In genomic region chr4:139085337-139085736, GRCm38 (mm10) we compare ENCODE assay signal across 11 mouse cellular contexts. TPM values are rescaled to one million over a fixed set of nuclear protein-coding genes. Genes with fewer than 3 reads are reported as not detected.
DNase-seq lines count a peak whose midpoint lies in the region; ATAC-seq lines count a peak whose summit lies in the region.
"Had no signal": no experiment of that assay in that cellular context is flagged by ENCODE, and none has a peak within 500 bp of the region (broad histone marks: within the 10 kb centered on the region; RNA-seq: fewer than 3 reads in every experiment).

No protein-coding gene starts in this region.

- intact Hi-C loops in heart, postnatal 14 days (cut with DNase I), result loop anchor here (2.0 to 5.0 kb wide), 2 partner anchors 97 to 249 kb away; no protein-coding TSS in a partner anchor

- 74% methylated on average over 11 of the region's 11 CpGs for WGBS in limb, embryonic 13.5 days
- 69% methylated on average over 11 of the region's 11 CpGs for WGBS in limb, embryonic 10.5 days

- no peak overlapping the region for H3K4me3 ChIP-seq in limb, embryonic 13.5 days
- H3K4me3 ChIP-seq in limb, embryonic 10.5 days, result no peak overlapping the region

- H3K27ac ChIP-seq in limb, embryonic 13.5 days, result no peak overlapping the region
- H3K27ac ChIP-seq in limb, embryonic 10.5 days, result no peak overlapping the region

- H3K4me1 ChIP-seq in limb, embryonic 13.5 days, result peaks cover 48% of the 10 kb centered on the region
- H3K4me1 ChIP-seq in limb, embryonic 10.5 days, result peaks cover 16% of the 10 kb centered on the region

- H3K4me2 ChIP-seq in limb, embryonic 13.5 days (replicated peaks), result no peak overlapping the region

- H3K9me3 ChIP-seq in limb, embryonic 13.5 days, result no peaks in the 10 kb centered on the region
- no peaks in the 10 kb centered on the region for H3K9me3 ChIP-seq in limb, embryonic 10.5 days (replicated peaks)
- H3K9me3 ChIP-seq: G1E had no signal

- 0 out of 2 replicates have a peak overlapping the region, but pooled peaks have one; percentile 2 for H3K9ac ChIP-seq in limb, embryonic 13.5 days

- peaks cover 11% of the 10 kb centered on the region; the same call in 1 of the 2 replicates for H3K27me3 ChIP-seq in limb, embryonic 13.5 days
- H3K27me3 ChIP-seq in limb, embryonic 10.5 days (ENCODE audit: low read depth, poor library complexity, severe bottlenecking), result peaks cover 59% of the 10 kb centered on the region
- H3K27me3 ChIP-seq: CH12.LX, Patski had no signal

- DNase-seq in heart, adult 11 months, result peak; percentile 94
- DNase-seq in heart, postnatal 14 days, result no peak
- DNase-seq in limb, embryonic 10.5 days (ENCODE audit: low spot score), result no peak

- no peak for ATAC-seq in limb, embryonic 13.5 days (ENCODE audit: low FRiP score, low read depth)
- ATAC-seq: Patski had no signal

- peaks cover 35% of the 10 kb centered on the region for H3K36me3 ChIP-seq in limb, embryonic 13.5 days
- no peaks in the 10 kb centered on the region for H3K36me3 ChIP-seq in limb, embryonic 10.5 days
- H3K36me3 ChIP-seq: G1E had no signal

RNA-seq across cellular contexts. Expression of gene Nbl1, which starts 7.5 kb away (rescaled TPM):
- total RNA-seq in heart, postnatal 14 days (2021), result 10 to 100 TPM; 32.1 to 32.2 TPM
- 140 and 143 TPM in 2 replicates for polyA plus RNA-seq in limb, embryonic 13.5 days (2015; fragmentation: Nextera tagmentation; extraction: Ambion mirVana)
- polyA plus RNA-seq in limb, embryonic 10.5 days (2016; fragmentation: Nextera tagmentation; extraction: Ambion mirVana), result 12.5 and 28.7 TPM in 2 replicates
- total RNA-seq: MEL had no signal

RNA-seq across cellular contexts. Expression of gene Htr6, which starts 10.0 kb away (rescaled TPM):
- not detected for total RNA-seq in heart, postnatal 14 days (2021)
- 0.27 and 0.34 TPM in 2 replicates for polyA plus RNA-seq in limb, embryonic 13.5 days (2015; fragmentation: Nextera tagmentation; extraction: Ambion mirVana)
- not detected in 2 replicates for polyA plus RNA-seq in limb, embryonic 10.5 days (2016; fragmentation: Nextera tagmentation; extraction: Ambion mirVana)
- total RNA-seq: adrenal gland, postnatal 14 days; CH12.LX; G1E had no signal
- polyA plus RNA-seq: activated CD4-positive, CD25-positive, alpha-beta regulatory T cell, adult 4 months; CD4-positive, CD25-positive, alpha-beta regulatory T cell, adult 4 months; G1E had no signal

RNA-seq across cellular contexts. Expression of gene Minos1, which starts 45.6 kb away (rescaled TPM):
- 100 to 1,000 TPM; 731 to 790 TPM for total RNA-seq in heart, postnatal 14 days (2021)
- polyA plus RNA-seq in limb, embryonic 13.5 days (2015; fragmentation: Nextera tagmentation; extraction: Ambion mirVana), result 441 and 454 TPM in 2 replicates
- polyA plus RNA-seq in limb, embryonic 10.5 days (2016; fragmentation: Nextera tagmentation; extraction: Ambion mirVana), result 393 and 402 TPM in 2 replicates
